Mouse (Mus musculus): ENCODE data around the gene Pde1c. TPM values are rescaled to one million over a fixed set of nuclear protein-coding genes. Genes with fewer than 3 reads are reported as not detected.

Gene Pde1c
- polyA plus RNA-seq, 1 experiment from 2014 or later: 13.5 TPM

GRCm38 (mm10) chr6:56331432-56331831, 237.5 kb downstream of the Pde1c start:
- Histone ChIP-seq H3K4me3 (ENCODE audit: low read depth, low read length) (no peak overlapping the region), H3K9ac (replicated peaks; ENCODE audit: low read depth, low read length) (no peak overlapping the region), H3K36me3 (ENCODE audit: control insufficient read depth, insufficient read depth, low read length) (no peaks in the 10 kb centered on the region), H3K4me2 (ENCODE audit: low read depth, low read length) (no peak overlapping the region), H3K4me1 (ENCODE audit: control insufficient read depth, insufficient read depth, low read length) (0 out of 2 replicates have a peak, but pooled peaks cover 3% of the 10 kb centered on the region), H3K27ac (ENCODE audit: low read depth, low read length) (no peak overlapping the region), H3K27me3 (ENCODE audit: control insufficient read depth, insufficient read depth, low read length) (no peaks in the 10 kb centered on the region), H3K9me3 (ENCODE audit: control insufficient read depth, low read length) (no peaks in the 10 kb centered on the region)
- 91% methylated on average over 6 of the region's 6 CpGs for WGBS
- ATAC-seq (ENCODE audit: low read depth): no peak

- no peak overlapping the region for H3K9ac ChIP-seq (replicated peaks; ENCODE audit: low read depth, low read length)
- no peaks in the 10 kb centered on the region for H3K36me3 ChIP-seq (ENCODE audit: control insufficient read depth, insufficient read depth, low read length)
- no peaks in the 10 kb centered on the region for H3K27me3 ChIP-seq (ENCODE audit: control insufficient read depth, insufficient read depth, low read length)
- ATAC-seq (ENCODE audit: low read depth): peak; percentile 80; the same call in 1 of the 2 replicates
- H3K4me2 ChIP-seq (ENCODE audit: low read depth, low read length): no peak overlapping the region
- no peak overlapping the region for H3K27ac ChIP-seq (ENCODE audit: low read depth, low read length)
- no peak overlapping the region for H3K4me3 ChIP-seq (ENCODE audit: low read depth, low read length)
- 0 out of 2 replicates have a peak, but pooled peaks cover 3% of the 10 kb centered on the region for H3K4me1 ChIP-seq (ENCODE audit: control insufficient read depth, insufficient read depth, low read length)
- no peaks in the 10 kb centered on the region for H3K9me3 ChIP-seq (ENCODE audit: control insufficient read depth, low read length)
- 7% methylated on average over 1 of the region's 1 CpGs for WGBS
Observed at GRCm38 (mm10) chr6:56328103-56328502, 240.8 kb downstream of the Pde1c start.

- no peak overlapping the region for H3K27ac ChIP-seq (ENCODE audit: low read depth, low read length)
- no peak for ATAC-seq (ENCODE audit: low read depth)
- no peak overlapping the region for H3K4me2 ChIP-seq (ENCODE audit: low read depth, low read length)
- no peaks in the 10 kb centered on the region for H3K27me3 ChIP-seq (ENCODE audit: control insufficient read depth, insufficient read depth, low read length)
- no peaks in the 10 kb centered on the region for H3K9me3 ChIP-seq (ENCODE audit: control insufficient read depth, low read length)
- no peaks in the 10 kb centered on the region for H3K36me3 ChIP-seq (ENCODE audit: control insufficient read depth, insufficient read depth, low read length)
- 24% methylated on average over 3 of the region's 3 CpGs for WGBS
- no peak overlapping the region for H3K4me3 ChIP-seq (ENCODE audit: low read depth, low read length)
- H3K4me1 ChIP-seq (ENCODE audit: control insufficient read depth, insufficient read depth, low read length): no peaks in the 10 kb centered on the region
- H3K9ac ChIP-seq (replicated peaks; ENCODE audit: low read depth, low read length): no peak overlapping the region
Observed at GRCm38 (mm10) chr6:56322799-56323198, 246.1 kb downstream of the Pde1c start.

GRCm38 (mm10) chr6:56310318-56310717, 258.6 kb downstream of the Pde1c start:
- Histone ChIP-seq H3K9ac (replicated peaks; ENCODE audit: low read depth, low read length) (no peak overlapping the region), H3K27me3 (ENCODE audit: control insufficient read depth, insufficient read depth, low read length) (no peaks in the 10 kb centered on the region), H3K27ac (ENCODE audit: low read depth, low read length) (no peak overlapping the region), H3K4me2 (ENCODE audit: low read depth, low read length) (no peak overlapping the region), H3K4me3 (ENCODE audit: low read depth, low read length) (no peak overlapping the region), H3K36me3 (ENCODE audit: control insufficient read depth, insufficient read depth, low read length) (no peaks in the 10 kb centered on the region), H3K4me1 (ENCODE audit: control insufficient read depth, insufficient read depth, low read length) (no peaks in the 10 kb centered on the region), H3K9me3 (ENCODE audit: control insufficient read depth, low read length) (no peaks in the 10 kb centered on the region)
- ATAC-seq (ENCODE audit: low read depth): no peak

GRCm38 (mm10) chr6:56306066-56306465, 262.8 kb downstream of the Pde1c start:
- H3K36me3 ChIP-seq (ENCODE audit: control insufficient read depth, insufficient read depth, low read length): no peaks in the 10 kb centered on the region

GRCm38 (mm10) chr6:56292176-56292575, 276.7 kb downstream of the Pde1c start:
- H3K9ac ChIP-seq (replicated peaks; ENCODE audit: low read depth, low read length): no peak overlapping the region
- H3K4me2 ChIP-seq (ENCODE audit: low read depth, low read length): no peak overlapping the region
- H3K36me3 ChIP-seq (ENCODE audit: control insufficient read depth, insufficient read depth, low read length): no peaks in the 10 kb centered on the region
- no peak overlapping the region for H3K4me3 ChIP-seq (ENCODE audit: low read depth, low read length)
- no peak for ATAC-seq (ENCODE audit: low read depth)
- H3K9me3 ChIP-seq (ENCODE audit: control insufficient read depth, low read length): no peaks in the 10 kb centered on the region
- no peak overlapping the region for H3K27ac ChIP-seq (ENCODE audit: low read depth, low read length)
- no peaks in the 10 kb centered on the region for H3K4me1 ChIP-seq (ENCODE audit: control insufficient read depth, insufficient read depth, low read length)
- no peaks in the 10 kb centered on the region for H3K27me3 ChIP-seq (ENCODE audit: control insufficient read depth, insufficient read depth, low read length)
- 50% methylated on average over 1 of the region's 1 CpGs for WGBS

More at GRCm38 (mm10) chr6:56306066-56306465, 262.8 kb downstream of the Pde1c start:
- no peak overlapping the region for H3K4me3 ChIP-seq (ENCODE audit: low read depth, low read length)
- H3K4me1 ChIP-seq (ENCODE audit: control insufficient read depth, insufficient read depth, low read length): no peaks in the 10 kb centered on the region
- no peaks in the 10 kb centered on the region for H3K27me3 ChIP-seq (ENCODE audit: control insufficient read depth, insufficient read depth, low read length)
- H3K4me2 ChIP-seq (ENCODE audit: low read depth, low read length): no peak overlapping the region
- no peak overlapping the region for H3K27ac ChIP-seq (ENCODE audit: low read depth, low read length)
- ATAC-seq (ENCODE audit: low read depth): no peak
- no peak overlapping the region for H3K9ac ChIP-seq (replicated peaks; ENCODE audit: low read depth, low read length)
- 94% methylated on average over 2 of the region's 2 CpGs for WGBS
- H3K9me3 ChIP-seq (ENCODE audit: control insufficient read depth, low read length): no peaks in the 10 kb centered on the region

- Histone ChIP-seq H3K9ac (replicated peaks; ENCODE audit: low read depth, low read length) (no peak overlapping the region), H3K4me2 (ENCODE audit: low read depth, low read length) (no peak overlapping the region), H3K4me1 (ENCODE audit: control insufficient read depth, insufficient read depth, low read length) (no peaks in the 10 kb centered on the region), H3K9me3 (ENCODE audit: control insufficient read depth, low read length) (no peaks in the 10 kb centered on the region), H3K36me3 (ENCODE audit: control insufficient read depth, insufficient read depth, low read length) (no peaks in the 10 kb centered on the region), H3K27me3 (ENCODE audit: control insufficient read depth, insufficient read depth, low read length) (no peaks in the 10 kb centered on the region), H3K27ac (ENCODE audit: low read depth, low read length) (no peak overlapping the region), H3K4me3 (ENCODE audit: low read depth, low read length) (no peak overlapping the region)
- no peak for ATAC-seq (ENCODE audit: low read depth)
- 78% methylated on average over 2 of the region's 2 CpGs for WGBS
Observed at GRCm38 (mm10) chr6:56289307-56289706, 279.6 kb downstream of the Pde1c start.

- 87% methylated on average over 4 of the region's 4 CpGs for WGBS
- Histone ChIP-seq H3K36me3 (ENCODE audit: control insufficient read depth, insufficient read depth, low read length) (no peaks in the 10 kb centered on the region), H3K4me2 (ENCODE audit: low read depth, low read length) (no peak overlapping the region), H3K9ac (replicated peaks; ENCODE audit: low read depth, low read length) (no peak overlapping the region), H3K27ac (ENCODE audit: low read depth, low read length) (no peak overlapping the region), H3K27me3 (ENCODE audit: control insufficient read depth, insufficient read depth, low read length) (no peaks in the 10 kb centered on the region), H3K4me1 (ENCODE audit: control insufficient read depth, insufficient read depth, low read length) (no peaks in the 10 kb centered on the region), H3K9me3 (ENCODE audit: control insufficient read depth, low read length) (no peaks in the 10 kb centered on the region), H3K4me3 (ENCODE audit: low read depth, low read length) (no peak overlapping the region)
- no peak for ATAC-seq (ENCODE audit: low read depth)
Observed at GRCm38 (mm10) chr6:56284821-56285220, 284.1 kb downstream of the Pde1c start.

- Histone ChIP-seq H3K4me1 (ENCODE audit: control insufficient read depth, insufficient read depth, low read length) (no peaks in the 10 kb centered on the region), H3K36me3 (ENCODE audit: control insufficient read depth, insufficient read depth, low read length) (no peaks in the 10 kb centered on the region), H3K4me3 (ENCODE audit: low read depth, low read length) (no peak overlapping the region), H3K9me3 (ENCODE audit: control insufficient read depth, low read length) (no peaks in the 10 kb centered on the region), H3K27ac (ENCODE audit: low read depth, low read length) (no peak overlapping the region), H3K4me2 (ENCODE audit: low read depth, low read length) (no peak overlapping the region), H3K27me3 (ENCODE audit: control insufficient read depth, insufficient read depth, low read length) (no peaks in the 10 kb centered on the region), H3K9ac (replicated peaks; ENCODE audit: low read depth, low read length) (no peak overlapping the region)
- 83% methylated on average over 1 of the region's 1 CpGs for WGBS
- ATAC-seq (ENCODE audit: low read depth): no peak
Observed at GRCm38 (mm10) chr6:56275461-56275860, 293.4 kb downstream of the Pde1c start.

- no peaks in the 10 kb centered on the region for H3K36me3 ChIP-seq (ENCODE audit: control insufficient read depth, insufficient read depth, low read length)
- no peak overlapping the region for H3K27ac ChIP-seq (ENCODE audit: low read depth, low read length)
- no peaks in the 10 kb centered on the region for H3K9me3 ChIP-seq (ENCODE audit: control insufficient read depth, low read length)
- no peaks in the 10 kb centered on the region for H3K27me3 ChIP-seq (ENCODE audit: control insufficient read depth, insufficient read depth, low read length)
- H3K9ac ChIP-seq (replicated peaks; ENCODE audit: low read depth, low read length): no peak overlapping the region
- no peaks in the 10 kb centered on the region for H3K4me1 ChIP-seq (ENCODE audit: control insufficient read depth, insufficient read depth, low read length)
- no peak overlapping the region for H3K4me2 ChIP-seq (ENCODE audit: low read depth, low read length)
- WGBS: 67% methylated on average over 2 of the region's 2 CpGs
- no peak overlapping the region for H3K4me3 ChIP-seq (ENCODE audit: low read depth, low read length)
- no peak for ATAC-seq (ENCODE audit: low read depth)
Observed at GRCm38 (mm10) chr6:56271741-56272140, 297.2 kb downstream of the Pde1c start.

Data from neural tube, embryonic 14.5 days (tissue).